Mouse (Mus musculus): ENCODE results near the gene Gxylt2.

Gene Gxylt2

DNA sequence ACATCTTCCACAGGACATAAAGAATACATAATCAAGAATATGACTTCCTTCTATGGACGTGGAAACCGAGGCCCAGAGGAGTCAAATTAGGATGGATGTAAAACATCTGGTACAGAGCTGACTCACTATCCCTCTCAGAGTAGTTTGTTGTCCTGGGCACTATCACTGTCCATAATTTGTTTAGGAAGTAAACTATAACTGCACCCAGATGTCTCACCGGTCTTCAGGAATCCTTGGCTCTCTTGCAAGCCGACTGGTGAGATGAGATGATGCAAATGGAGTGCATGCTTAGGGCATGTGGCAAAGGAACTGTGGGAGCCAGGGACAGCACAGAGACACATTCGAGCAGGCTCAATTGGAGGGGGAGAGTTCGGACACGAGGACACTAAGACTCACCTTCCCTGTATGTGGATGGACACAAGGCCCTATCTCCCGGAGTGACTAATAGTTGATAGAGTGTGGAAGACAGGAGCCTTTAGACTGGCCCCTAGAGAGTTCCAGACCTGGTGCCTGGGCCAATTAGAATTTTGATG lies 10.8 kb downstream of the Gxylt2 start:
- no peak for DNase-seq (ENCODE audit: low spot score)

DNA sequence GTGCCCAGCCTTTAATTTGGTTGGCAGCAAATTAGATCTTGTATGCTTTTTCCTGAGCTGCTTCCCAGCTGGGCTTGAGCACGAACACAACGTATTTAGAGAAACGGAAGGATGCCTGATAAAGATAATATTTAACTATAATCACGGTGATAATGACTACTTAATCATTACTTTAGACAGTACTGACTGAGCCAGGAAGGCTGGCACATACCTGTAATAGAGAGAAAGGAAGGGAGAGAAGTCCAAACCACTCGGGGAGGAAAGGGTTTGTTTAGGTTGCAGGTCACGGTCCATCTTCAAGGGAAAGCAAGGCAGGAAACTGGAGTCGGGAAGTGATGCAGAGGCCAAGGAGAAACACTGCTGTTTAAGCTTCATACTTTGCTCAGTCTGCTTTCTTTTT lies 11.6 kb downstream of the Gxylt2 start:
- no peak for DNase-seq (ENCODE audit: low spot score)

DNA sequence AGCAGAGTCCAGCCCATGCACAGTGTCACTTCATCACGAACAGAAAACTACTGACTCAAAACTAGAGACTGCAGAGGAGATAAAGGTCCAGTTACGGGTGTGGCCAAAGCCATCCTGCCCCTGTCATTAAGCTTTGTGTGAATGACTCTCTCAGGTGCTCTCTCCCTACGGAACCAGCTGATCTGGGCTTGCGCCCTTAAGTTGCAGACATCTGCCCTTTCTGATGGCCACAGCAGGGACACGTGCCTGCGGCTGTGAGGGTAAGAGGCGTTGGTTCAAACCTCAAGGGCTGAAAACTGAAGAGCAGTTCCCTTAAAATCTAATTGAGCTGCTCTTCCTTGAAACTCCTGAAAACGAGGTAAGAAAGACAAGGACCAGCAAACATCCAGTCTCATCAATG lies 12.3 kb downstream of the Gxylt2 start:
- DNase-seq (ENCODE audit: low spot score) = no peak

DNA sequence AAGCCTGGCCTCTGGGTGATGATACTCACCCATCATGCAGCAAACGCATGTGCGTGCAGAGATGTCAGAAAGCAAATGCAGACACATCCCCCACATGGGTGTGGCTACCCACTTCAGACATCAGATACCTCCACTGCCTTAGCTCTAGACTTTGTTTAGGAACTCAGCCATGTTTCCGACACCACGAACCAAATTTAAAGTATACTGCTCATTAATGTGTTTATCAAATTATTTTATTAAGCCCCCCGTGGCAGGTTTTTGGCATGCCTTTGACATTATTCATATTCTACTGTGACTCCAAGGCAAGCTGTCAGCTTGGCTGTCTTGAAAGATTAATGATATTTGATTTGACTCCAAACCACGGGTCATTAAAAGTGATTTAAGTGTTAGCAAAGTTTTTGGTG lies 15.6 kb downstream of the Gxylt2 start:
- no peak for DNase-seq (ENCODE audit: low spot score)

DNA sequence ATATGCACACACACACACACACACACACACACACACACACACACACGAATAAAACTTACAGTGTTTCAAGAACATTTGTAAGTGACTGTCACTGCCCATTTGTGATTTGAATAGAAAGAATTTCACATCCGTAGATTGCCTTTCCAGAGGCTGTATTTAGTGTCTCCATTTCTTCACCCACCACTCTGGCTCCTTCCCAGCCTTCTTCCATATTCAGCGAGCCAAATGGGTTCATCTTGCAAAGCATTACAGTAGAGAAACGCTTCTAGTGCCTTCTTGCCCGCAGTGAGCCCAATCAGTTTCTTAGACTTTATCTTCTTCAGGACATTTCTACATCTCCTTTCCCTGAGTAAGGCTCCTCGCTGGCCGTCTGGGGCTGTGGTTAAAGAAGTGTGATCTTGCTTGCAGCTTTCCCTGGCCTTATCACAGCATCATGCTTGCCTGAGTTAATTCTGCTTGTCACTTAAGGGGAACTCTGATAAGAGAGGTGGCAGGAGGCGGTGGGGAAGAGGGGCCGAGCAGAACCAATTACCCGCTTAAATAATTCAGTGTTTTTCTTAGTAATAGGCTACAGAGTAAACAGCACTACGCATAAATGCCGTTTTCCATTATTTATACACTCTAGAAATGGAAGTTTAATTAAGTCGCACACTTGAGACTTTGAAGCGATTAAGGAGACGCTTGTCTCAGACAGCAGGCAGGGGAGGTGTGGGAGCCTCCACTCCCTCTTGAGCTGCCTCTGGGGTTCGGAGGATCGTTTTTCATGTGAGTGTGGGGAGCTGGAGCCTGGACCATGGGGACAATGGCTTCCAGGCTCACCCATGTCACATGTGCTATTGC lies 16.6 kb downstream of the Gxylt2 start:
- DNase-seq (ENCODE audit: low spot score) = no peak

DNA sequence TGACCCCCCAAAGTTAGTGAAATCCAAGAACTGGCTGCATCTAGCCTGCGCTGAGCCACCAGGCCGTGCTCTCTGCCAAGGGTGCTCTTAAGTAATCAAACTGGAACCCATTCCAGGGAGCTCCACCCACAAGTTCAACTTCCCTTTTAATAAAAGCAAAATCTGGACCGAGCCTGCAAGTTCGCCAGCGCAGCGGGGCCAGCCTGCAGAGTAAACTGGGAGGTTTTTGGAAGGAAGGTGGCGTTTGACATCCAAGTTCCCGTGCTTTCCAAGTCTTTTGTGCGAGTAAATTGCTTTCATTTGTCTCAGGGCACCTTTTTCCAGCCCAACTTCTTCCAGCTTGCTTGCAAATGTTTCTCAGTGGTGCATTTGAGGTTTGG lies 27.5 kb downstream of the Gxylt2 start:
- no peak for DNase-seq (ENCODE audit: low spot score)

DNA sequence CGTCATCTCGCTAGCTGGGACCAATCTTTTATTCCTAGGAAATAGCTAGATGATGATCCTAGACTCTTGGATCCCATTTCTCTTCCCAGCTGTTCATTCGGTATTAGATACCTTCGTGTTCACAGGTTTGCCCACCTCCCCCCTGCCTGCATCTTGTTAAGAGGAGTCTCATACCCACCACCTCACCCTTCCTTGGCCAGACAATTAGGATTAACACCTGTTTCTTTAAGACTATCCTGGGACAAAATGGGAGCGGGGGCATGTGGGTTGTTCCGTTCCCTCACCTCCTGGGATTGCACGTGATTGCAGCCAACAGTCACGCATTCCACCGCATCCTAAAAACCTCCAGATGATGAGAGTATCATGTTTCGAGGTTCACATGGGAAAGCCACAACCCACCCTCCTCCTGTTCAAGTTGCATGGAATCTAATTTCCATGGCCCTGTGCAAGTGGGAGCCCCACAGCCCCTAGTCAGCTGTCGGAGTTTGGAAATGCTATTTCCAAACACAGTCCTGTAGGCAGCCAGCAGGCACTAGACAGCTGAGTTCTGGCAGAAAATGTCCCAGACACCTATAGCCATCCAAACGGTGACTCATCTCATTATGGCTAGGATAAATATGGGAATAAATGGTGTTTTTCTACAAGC lies 28.0 kb downstream of the Gxylt2 start:
- DNase-seq (ENCODE audit: low spot score) = no peak

DNA sequence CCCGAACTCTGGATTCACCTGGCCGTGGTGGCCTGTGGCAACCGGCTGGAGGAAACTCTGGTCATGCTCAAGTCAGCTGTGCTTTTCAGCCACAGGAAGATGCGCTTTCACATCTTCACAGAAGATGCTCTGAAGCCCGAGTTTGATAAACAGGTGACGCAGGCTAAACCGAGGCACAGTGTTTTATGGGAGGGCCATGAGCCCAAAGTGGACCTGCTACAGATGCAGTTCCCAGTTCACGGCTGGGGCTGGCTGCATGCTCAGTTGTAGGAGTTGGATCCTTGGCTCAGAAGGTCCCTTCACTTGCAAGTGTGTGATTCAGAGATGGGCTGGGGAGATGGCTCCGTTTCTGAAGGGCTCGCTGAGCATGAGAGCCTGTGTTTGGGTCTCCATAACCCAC lies 28.7 kb downstream of the Gxylt2 start:
- no peak for DNase-seq (ENCODE audit: low spot score)

DNA sequence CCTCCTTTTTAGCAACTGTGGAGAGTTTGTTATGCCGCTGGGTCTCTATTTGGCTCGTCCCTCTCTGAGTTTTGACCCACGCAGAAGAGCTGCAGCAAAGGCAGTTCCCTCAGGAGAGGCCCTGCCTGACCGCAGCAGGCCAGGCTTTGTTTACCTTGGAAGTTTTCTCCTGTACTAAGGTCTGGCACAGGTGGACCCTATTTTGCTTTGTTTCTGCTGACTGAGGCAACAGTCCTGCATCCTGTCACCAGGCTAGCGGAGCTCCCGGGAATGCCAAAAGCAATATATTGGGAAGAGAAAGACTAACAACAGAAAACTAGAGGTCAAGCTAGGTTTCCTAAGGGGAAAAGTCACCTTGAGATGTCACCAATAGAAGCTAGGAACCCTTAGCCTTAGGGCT lies 29.8 kb downstream of the Gxylt2 start:
- DNase-seq (ENCODE audit: low spot score) = no peak

DNA sequence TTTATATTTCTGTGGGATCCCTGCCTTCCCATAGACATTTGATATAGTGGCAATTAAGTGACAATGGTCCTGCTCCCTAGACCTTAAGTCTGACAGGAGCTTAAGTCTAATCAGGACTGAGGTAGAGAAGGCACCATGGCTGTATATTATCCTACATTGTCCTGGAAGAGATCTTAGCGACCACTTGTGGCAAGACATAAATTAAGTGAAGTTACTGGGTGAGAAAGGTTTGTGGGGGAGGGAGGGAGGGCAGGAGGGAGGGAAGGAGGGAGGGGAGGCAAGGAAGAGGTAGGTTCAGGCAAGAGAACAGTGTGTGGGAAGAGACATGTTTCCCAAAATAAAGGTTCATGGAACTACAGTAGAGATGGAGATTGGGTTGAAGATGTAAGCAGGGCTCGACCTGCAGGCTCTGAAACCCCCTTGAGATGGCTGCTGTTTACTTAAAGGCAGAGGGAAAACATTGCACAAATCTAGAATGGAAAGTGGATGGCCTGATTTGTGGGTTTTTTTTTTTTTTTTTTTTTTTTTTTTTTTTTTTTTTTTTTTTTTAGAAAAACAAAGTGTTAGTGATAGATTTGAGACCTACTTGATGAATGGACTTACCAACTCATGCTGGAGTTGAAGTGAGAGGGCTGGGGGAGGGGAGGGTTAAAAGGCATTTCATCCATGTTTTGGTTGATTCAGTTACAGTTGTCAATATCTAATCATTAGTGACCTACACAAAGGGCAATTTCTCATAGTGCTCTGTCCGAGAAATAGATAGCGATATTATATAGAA lies 54.1 kb downstream of the Gxylt2 start:
- DNase-seq (ENCODE audit: low spot score) = no peak

DNA sequence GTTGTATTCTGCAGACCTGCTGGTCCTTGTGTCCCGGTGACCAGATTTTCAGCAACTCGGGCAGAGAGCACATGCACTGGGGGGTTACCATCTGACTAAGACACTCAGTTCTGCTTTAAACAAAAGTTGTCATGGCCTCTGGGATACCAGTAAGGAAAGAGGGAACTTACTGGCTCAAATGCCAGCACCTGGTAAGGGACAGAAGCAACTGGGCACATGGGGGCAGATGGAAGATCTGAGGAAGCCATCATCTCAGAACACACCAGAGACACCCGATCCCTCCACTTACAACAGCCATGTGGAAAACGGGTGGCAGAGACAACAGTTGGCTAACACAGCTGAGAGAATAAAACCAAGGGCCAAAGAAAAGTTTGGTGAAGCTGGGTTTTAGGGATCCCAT lies 63.2 kb downstream of the Gxylt2 start:
- no peak for DNase-seq (ENCODE audit: low spot score)

DNA sequence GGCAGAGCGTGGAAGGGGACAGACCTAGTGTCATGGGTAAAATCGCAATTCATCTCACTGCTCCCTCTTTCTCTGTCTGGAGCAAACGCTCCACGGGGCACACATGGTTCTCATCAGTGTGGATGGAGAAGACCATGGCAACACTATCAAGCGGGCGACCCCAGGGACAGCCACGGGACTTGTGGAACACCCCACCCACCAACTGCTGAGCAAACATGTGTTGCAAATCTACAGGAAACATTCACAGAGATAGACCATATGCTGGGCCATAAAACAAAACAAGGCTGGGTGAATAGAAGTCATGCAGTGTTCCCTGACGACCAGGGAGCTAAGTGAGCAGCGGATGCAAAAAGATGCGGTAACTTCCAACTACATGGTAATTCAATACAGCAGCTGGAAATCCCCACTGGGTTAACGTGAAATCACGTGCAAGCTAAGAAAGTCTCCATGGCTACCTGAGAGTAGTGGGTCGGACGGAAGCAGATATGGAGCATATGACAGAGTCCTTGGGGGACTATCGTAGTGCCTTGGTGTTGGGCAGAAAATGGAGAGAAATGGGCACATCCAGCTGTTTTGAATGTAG lies 71.5 kb downstream of the Gxylt2 start:
- DNase-seq (ENCODE audit: low spot score) = no peak

DNA sequence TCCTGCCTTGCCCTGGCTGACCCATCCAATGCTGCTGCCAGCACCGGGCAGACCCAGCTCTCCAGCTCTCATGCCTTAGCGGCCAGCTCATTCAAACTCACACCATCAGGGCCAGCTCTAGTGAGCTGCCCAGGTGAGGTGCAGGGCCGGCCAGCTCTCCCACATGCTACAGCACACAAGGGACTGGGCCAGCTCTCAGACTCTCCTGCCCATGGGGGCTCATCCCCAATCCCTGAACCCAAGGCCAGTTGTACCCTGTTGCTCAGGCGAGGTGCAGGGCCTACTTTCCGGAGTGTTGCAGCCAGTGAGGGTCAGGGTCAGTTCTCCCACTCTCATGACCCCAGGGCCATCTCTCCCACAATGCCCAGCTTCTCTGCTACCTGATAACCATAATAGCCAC lies 74.1 kb downstream of the Gxylt2 start:
- DNase-seq (ENCODE audit: low spot score) = no peak

DNA sequence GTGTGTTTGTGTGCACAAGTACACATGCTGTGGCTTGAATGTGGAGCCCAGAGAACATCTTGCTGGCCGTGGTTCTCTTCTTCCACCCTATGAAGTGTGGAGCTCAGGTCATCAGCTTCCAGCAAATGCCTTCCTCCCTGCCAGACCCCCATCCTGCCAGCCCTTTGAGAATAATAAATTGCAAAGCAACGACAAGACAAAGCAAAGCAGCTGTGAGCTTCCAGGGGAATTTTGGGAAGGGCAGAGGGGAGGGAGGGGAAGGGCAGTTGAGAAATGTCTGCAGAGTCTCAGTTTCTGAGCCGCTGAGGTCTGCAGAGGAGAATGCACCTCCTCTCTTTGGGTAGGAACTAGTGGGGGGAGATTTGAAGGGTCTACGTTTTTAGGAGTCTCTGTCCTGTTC lies 75.9 kb downstream of the Gxylt2 start:
- no peak for DNase-seq (ENCODE audit: low spot score)

DNA sequence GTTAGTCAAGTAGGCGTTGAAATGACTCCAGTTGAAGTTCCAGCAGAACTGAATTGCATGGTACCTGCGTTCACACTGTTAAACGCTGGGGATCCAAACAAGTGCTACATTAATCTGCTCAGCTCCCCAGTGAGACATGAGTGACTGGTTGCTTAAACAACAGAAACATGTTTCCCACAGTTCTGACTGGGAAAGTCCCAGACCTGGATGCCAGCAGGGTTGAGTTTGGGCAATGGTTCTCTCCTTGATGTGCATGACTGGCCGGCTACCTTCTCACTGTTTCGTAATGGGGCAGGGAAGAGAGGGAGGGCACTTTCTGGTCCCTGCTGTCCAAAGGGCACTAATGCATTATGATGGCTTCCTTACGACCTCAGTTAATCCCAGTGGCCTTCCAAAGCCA lies 77.1 kb downstream of the Gxylt2 start:
- no peak for DNase-seq (ENCODE audit: low spot score)

DNA sequence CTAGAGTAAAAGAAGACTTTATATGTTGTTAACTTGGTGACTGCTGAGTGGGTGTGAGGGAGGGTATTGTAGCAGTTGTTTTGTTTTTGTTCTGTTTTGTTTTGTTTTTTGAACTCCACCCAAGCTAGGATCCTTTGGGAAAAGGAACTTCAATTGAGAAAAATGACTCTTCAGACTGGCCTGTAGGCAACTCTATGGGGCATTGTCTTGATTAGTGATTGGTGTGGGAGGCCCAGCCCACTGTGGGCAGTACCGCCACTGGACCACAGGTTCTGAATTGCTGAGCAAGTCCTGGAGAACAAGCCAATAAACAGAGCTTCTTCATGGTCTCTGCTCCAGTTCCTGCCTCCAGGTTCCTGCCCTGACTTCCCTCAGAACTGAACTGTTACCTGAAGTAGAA lies 83.2 kb downstream of the Gxylt2 start:
- DNase-seq (ENCODE audit: low spot score) = no peak

DNA sequence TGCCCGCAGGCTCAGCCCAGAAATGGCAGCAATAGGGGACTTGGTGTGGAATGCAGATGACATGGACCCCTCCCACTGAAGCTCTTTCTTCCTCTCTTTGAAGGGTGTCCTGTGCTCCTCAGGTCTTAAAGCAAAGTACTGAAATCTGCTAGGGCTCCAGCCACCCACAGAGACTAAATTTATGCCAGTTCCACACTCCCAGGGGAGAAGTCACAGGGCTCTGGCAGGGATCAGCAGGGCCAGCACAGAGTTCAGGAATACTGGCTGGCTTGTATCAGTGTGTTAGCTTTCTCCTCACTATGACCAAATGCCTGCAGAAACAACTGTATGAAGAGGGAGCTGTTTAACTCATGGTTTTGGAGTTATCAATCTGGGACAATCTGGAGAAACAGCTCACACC lies 84.6 kb downstream of the Gxylt2 start:
- DNase-seq (ENCODE audit: low spot score) = no peak

DNA sequence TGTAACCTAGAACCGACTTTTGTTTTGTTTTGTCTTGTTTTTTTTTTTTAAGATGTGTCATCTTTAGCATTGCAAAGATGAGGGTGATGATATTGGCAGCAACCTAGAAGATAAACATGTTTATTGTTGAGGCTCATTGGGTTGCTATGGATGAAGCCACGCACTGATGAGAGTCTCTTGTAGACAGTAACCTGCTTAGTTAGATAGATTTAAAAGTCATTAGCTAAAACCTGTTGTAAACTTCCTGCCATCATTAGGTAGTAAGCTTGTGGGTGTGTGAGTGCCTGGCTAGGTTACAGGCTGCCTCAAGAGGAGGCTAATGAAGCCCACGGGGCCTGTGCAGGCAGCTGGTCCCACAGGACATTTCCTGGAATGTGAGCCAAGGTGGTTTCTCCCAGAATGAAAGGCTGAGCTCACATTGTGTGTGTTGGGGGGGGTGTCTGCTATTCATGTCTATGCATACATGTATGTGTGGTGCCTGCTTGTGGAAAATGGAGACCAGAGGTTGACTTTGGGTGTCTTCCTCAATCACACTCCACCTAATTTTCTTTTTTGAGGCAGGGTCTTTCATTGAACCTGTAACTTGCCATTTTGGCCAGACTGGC lies 87.6 kb downstream of the Gxylt2 start:
- DNase-seq (ENCODE audit: low spot score) = no peak

DNA sequence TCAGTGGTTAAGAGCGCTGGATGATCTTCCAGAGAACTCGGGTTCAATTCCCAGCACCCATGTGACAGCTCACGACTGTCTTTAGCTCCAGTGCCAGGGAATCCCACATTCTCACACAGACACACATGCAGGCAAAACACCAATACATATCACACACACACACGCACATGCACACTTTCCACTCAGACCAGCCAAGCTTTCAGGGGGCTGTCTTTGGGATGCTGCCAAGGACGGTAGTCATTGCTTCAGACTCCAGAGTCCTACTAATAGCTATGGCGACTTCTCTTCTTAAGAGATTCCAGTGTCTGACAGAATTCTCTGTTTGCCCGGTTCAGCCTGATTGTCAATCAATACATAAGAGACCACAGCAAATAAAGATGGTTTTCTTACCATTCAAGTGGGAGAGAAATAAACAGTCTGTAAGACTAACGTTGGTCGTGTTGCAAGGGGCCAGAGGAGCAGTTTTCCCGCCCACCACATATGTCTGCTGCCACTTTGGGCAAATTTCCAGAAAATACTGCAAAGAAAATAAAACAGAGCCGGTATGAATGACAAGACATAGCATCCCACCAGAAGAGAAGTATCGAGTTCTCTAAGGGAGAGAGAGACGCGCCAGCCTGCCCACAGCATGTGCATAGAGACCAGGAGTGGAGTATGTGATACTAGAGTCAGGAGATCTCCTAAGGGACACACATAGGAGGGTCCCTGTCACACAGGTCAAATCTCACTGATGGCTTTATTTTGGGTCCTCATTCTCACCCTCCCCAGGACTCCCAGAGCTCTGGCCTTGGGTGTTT lies 88.6 kb downstream of the Gxylt2 start:
- no peak for DNase-seq (ENCODE audit: low spot score)

DNA sequence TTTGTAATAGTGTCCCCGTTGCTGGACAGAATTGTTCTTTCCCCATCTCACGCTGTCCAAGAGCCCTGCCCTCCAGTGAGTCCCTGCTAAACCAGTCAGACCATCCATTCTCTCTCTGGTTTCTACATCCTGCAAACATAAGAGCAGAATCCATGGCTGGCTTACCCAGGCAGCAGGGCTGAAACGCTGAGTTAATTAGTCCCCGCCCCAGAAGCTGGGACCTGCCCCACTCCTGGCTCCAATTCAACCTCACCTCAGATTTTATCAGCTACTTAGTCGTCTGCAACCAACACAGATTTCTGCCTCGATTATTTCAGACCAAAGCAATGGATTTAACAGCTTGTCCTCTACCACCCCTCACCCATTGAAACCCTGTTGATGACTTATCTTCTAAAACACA lies 91.3 kb downstream of the Gxylt2 start:
- DNase-seq (ENCODE audit: low spot score) = no peak

DNA sequence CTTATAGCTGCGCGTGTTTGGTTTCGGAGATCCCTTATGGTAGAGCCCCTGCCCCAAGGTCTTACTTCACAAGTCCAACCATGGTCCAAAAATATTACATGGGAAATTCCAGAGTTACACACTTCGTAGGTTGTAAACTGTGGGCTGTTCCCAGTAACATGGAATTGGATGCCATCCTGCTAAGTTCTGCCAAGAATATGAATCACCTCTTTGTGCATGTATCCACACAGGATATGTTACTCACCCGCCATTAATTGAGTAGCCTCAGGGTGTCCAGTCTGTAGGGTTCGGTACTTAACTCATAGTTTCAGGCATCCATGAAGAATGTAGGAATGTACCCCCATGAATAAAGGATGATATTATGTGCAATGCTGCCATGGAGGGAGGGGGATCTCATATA lies 94.8 kb downstream of the Gxylt2 start:
- DNase-seq (ENCODE audit: low spot score) = no peak

All from urinary bladder, postnatal 10 days (tissue).